In genomic region chr2:63503939-63504338, GRCm38 (mm10) we compare ENCODE assay signal across 9 mouse cellular contexts.
DNase-seq lines count a peak whose midpoint lies in the region; ATAC-seq and TF ChIP-seq lines count a peak whose summit lies in the region.
"Had no signal": no experiment of that assay in that cellular context is flagged by ENCODE, and none has a peak within 500 bp of the region (broad histone marks: within the 10 kb centered on the region; RNA-seq: fewer than 3 reads in every experiment).

No protein-coding gene starts in this region.

- H3K27ac ChIP-seq in forebrain, embryonic 14.5 days (ENCODE audit: low read depth, low read length), result no peak overlapping the region
- H3K27ac ChIP-seq in forebrain, embryonic 13.5 days, result no peak overlapping the region

- ATAC-seq in forebrain, embryonic 14.5 days, result no peak
- no peak for ATAC-seq in forebrain, embryonic 13.5 days

- no peak for TF ChIP-seq POLR2A in lung, adult 2 months (IDR thresholded peaks at IDR 0.05; ENCODE audit: borderline replicate concordance, extremely low read depth, low read depth, low read length)

- 14% methylated on average over 3 of the region's 3 CpGs for WGBS in forebrain, embryonic 14.5 days
- 10% methylated on average over 3 of the region's 3 CpGs for WGBS in forebrain, embryonic 13.5 days
- 4% methylated on average over 3 of the region's 3 CpGs for WGBS in lung, adult 2 months

- TF ChIP-seq CTCF in lung, adult 2 months (IDR thresholded peaks at IDR 0.05; ENCODE audit: insufficient read depth, low read length), result peak; percentile 45

- no peak overlapping the region for H3K9ac ChIP-seq in forebrain, embryonic 14.5 days (ENCODE audit: low read length)
- H3K9ac ChIP-seq in forebrain, embryonic 13.5 days, result no peak overlapping the region

- no peaks in the 10 kb centered on the region for H3K4me1 ChIP-seq in forebrain, embryonic 14.5 days (ENCODE audit: control insufficient read depth, insufficient read depth, low read length)
- no peaks in the 10 kb centered on the region for H3K4me1 ChIP-seq in forebrain, embryonic 13.5 days
- H3K4me1 ChIP-seq in lung, adult 2 months (ENCODE audit: control insufficient read depth, insufficient read depth, low read length), result no peaks in the 10 kb centered on the region

- H3K4me2 ChIP-seq in forebrain, embryonic 14.5 days (ENCODE audit: low read length), result no peak overlapping the region
- H3K4me2 ChIP-seq in forebrain, embryonic 13.5 days, result no peak overlapping the region

- H3K36me3 ChIP-seq in forebrain, embryonic 14.5 days (ENCODE audit: control insufficient read depth, insufficient read depth, low read length), result no peaks in the 10 kb centered on the region
- H3K36me3 ChIP-seq in forebrain, embryonic 13.5 days (ENCODE audit: poor library complexity, severe bottlenecking), result no peaks in the 10 kb centered on the region

- DNase-seq in forebrain, embryonic 14.5 days (ENCODE audit: low spot score), result peak; percentile 73
- DNase-seq in lung, adult 2 months, result no peak
- no peak for DNase-seq in lung, adult 18-20 months
- DNase-seq in c-Kit-positive CD71-positive TER-119-negative erythroid progenitor cells, embryonic 14.5 days (ENCODE audit: low read depth), result peak; percentile 1
- peak; percentile 31 for DNase-seq in retina, embryonic 14.5 days (ENCODE audit: low spot score)
- no peak for DNase-seq in spleen, postnatal 36 days (ENCODE audit: low spot score in 2 of 2)
- DNase-seq in thymus, adult 18-20 months, result no peak

- no peaks in the 10 kb centered on the region for H3K9me3 ChIP-seq in forebrain, embryonic 14.5 days (replicated peaks; ENCODE audit: control insufficient read depth, low read length)
- no peaks in the 10 kb centered on the region for H3K9me3 ChIP-seq in forebrain, embryonic 13.5 days (replicated peaks)

- H3K4me3 ChIP-seq in forebrain, embryonic 14.5 days (ENCODE audit: low read depth, low read length), result no peak overlapping the region
- no peak overlapping the region for H3K4me3 ChIP-seq in forebrain, embryonic 13.5 days
- H3K4me3 ChIP-seq in lung, adult 2 months (replicated peaks; ENCODE audit: extremely low read depth, low read depth, low read length), result no peak overlapping the region
- H3K4me3 ChIP-seq: myocyte had no signal

- no peaks in the 10 kb centered on the region for H3K27me3 ChIP-seq in forebrain, embryonic 14.5 days (replicated peaks; ENCODE audit: control insufficient read depth, insufficient read depth, low read length)
- no peaks in the 10 kb centered on the region for H3K27me3 ChIP-seq in forebrain, embryonic 13.5 days

Comparison
In these comparisons a context has a peak if more than half of its experiments do, and no peak if none do; other contexts are left out.
1. DNase-seq: peak in forebrain, embryonic 14.5 days (single experiment), c-Kit-positive CD71-positive TER-119-negative erythroid progenitor cells, embryonic 14.5 days (single experiment) and retina, embryonic 14.5 days (single experiment); none in lung, adult 2 months (single experiment), lung, adult 18-20 months (0 of 2), spleen, postnatal 36 days (0 of 2) and thymus, adult 18-20 months (0 of 2).